Mouse (Mus musculus): Measurements from ENCODE around the gene Vmn1r86.

- no peak for TF ChIP-seq CTCF (IDR thresholded peaks at IDR 0.05; ENCODE audit: low read depth)
- no peak for TF ChIP-seq EP300 (IDR thresholded peaks at IDR 0.05; ENCODE audit: low read depth)
Observed at GRCm38 (mm10) chr7:13072293-13072692, 47.4 kb downstream of the Vmn1r86 start.

All from heart, postnatal 0 days (tissue).